Mouse (Mus musculus) heart, postnatal 10 days (tissue): Measurements from ENCODE around the gene Ppdpf. TPM values are rescaled to one million over a fixed set of nuclear protein-coding genes. Genes with fewer than 3 reads are reported as not detected.
A peak's percentile ranks its signal among the peaks of the same experiment; 100 is the strongest.

Source experiments
- DNase-seq, 2 experiments: peaks; one replicate each; pipeline ENCODE4 v3.0.0; 2021
- intact Hi-C: fragments of 180-260 bp; cut with DNase I; formaldehyde crosslinking; loops from one replicate; pipeline ENCODE4 v1.15.1; 2025
- total RNA-seq, 2 experiments: library from RNA; stranded (reverse); gene quantifications; 2 replicates each; pipeline ENCODE4 v1.2.3; 2021

Ppdpf gene
- total RNA-seq, 2 experiments from 2014 or later, result 60.7 to 62.1 TPM

DNA sequence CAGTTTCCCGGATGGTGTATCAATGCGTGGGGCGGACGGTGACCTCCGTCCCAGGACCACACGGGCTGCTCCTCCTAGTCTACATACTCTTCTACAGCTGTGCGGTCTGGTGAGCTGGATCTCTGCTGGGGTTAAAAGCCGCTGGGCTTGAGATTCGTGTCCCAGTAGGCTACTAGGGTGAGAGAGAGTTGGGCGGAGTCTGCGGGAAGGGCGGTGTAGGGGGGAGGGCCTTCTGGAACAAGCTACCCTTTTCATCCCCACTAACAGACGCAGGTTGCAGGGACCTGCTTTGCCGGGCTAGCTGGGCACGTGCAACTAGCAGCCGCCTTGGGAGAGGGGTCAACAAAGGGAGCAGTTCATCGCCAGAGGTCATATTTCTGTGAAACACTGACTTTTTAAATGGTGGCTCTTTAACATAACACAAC, 26.0 kb downstream of the Ppdpf start, which contains the start of gene Srms:
Srms (minus strand) TSS at position 165 of the 425 bp plus-strand sequence.
- DNase-seq, result peak; percentile 29 to 36

DNA sequence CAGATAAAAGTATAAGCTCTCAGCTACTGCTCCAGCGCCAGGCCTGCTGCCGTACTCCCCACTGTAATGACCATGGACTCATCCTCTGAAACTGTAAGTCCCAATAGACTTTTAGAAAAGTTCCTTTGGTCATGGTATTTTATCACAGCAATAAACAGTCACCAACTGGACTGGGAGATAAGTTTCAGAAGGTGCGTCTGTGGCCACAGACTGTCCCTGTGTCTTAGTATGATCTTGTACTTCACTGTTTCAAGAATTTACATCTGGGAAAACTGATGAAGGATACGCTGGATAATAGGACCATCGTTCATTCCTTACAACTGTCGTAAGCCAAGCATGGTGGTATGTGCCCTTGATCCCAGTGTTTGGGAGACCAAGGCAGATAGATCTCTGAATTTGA, 29.0 kb downstream of the Ppdpf start:
- no peak for DNase-seq
- intact Hi-C loops, result no loop called here

More for the DNA sequence above, 26.0 kb downstream of the Ppdpf start, which contains the start of gene Srms:
- intact Hi-C loops, result no loop called here

DNA sequence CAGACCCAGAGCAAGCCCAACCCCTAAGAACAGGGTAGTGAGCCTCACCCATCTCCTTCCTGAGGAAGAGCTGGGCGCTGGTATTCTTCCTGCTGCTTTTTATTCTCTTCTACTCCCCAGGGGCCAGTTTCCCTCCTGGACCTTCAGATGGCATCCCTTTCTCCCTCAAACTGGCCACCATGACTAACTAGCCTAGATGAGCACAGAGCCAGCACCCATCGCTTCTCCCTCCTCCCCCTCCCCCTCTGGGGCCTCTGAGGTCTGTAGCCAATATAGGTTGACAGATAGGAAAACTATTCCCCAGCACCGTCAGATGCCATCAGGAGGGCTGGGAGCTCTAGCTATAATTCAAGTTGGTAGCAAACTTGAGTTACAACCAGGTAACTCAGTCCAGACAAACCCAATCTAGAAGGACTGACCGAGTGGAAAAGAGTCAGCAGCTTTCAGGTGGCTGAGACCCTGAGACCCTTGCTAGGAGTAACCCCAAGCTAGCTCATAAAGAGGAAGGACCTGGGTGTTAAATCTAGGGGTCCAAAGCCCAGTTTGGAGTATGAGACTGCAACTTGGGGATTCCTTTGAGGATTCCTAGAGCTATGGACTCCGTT, 31.9 kb downstream of the Ppdpf start:
- no peak for DNase-seq
- intact Hi-C loops, result no loop called here

DNA sequence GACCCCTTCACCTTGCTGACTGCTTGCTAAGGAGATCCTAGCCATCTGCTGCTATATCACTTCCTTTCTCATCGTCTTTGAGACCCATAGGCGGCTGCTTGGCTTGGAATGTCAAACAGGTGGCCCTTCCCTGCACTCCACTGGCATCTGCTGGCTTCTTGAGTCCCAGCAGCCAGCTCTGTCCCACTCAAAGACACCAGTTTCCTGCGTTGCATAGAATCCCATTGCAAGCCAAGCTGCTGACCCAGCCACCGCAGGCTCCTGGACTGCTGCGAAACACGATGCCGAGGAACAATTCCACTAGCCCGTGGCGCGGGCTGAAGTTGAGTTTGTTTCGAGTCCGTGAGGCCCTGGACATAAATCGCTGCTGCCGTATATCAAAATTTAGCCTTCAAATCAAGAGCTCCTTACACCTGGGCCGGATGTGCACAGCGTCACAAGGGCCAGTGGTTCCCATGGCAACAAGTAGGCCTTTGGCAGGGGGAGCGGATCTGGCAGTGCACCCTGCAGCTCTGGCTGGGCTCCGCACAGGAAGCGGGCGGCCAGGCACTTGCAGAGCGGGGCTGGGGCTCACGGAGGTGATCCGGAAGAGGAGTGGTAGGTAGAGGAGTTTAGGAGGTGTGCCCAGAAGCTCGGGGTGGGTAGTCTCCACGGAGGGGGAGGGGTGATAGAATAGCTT, 32.6 kb downstream of the Ppdpf start, which contains the start of gene Fndc11:
Fndc11 (plus strand) TSS at position 476 of the 679 bp plus-strand sequence.
- DNase-seq, result peak; percentile 85 to 86
- intact Hi-C loops, result loop anchor here (2.0 kb wide), 1 partner anchor 33 kb away; the partner anchor contains the start of gene Ppdpf

DNA sequence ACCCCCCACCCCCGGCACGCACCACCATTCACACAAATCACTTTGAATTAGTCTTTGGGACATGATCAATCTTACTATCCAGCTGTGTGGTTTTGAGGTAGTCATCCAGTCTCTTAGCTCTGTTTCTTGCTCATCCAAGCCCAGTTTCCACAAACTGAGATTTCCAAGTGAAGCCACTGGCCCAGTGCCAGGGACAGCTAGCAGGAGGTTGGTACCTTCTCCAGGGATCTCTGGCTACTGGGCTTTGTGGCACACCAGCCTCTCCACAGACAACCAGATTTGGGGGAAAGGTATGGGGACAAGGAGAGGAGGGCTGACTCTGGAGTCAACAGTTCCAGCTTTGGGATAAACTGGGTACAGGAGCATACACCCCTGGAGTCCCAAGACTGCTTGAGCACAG, 33.3 kb downstream of the Ppdpf start:
- intact Hi-C loops, result loop anchor here (2.0 kb wide), 1 partner anchor 34 kb away; the partner anchor contains the start of gene Ppdpf
- DNase-seq, result peak in 1 of 2 experiments; percentile 25

DNA sequence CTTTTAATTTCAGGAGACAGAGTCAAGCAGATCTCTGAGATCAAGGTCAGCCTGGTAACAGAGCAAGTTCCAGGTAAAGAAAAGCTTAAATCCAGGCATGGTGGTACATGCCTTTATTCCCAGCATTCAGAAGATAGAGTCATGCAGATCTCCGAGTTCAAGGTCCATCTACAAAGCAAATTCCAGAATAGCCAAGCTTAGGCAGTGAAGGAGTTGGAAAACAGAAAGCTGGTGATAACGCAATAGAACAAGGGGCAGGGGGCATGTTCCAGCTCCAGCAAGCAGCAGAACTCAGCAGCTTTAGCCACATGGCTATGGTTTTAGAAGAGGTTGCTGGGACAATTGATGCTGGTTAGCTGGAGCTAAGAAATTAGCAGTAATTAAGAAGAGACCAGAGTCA, 37.9 kb downstream of the Ppdpf start:
- intact Hi-C loops, result no loop called here
- no peak for DNase-seq

DNA sequence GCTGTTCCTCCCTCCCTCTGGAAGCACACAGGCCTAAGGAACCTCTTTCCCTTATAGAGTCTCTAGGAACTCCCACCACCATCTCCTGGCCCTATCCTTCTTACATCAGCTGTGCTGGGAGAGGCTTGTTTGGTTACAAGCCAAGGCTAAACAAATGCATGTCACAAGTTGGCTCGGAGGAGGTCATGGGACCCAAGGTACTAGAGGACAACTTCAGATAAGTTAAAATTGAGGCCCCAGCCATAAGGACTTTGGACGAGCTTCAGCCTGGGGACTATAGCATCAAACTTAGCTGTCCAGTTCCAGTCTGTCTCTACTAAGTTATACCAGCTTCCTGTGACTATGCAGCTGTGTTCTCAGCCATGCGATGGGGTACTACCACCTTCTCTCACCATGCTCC, 40.1 kb downstream of the Ppdpf start:
- intact Hi-C loops, result no loop called here
- DNase-seq, result no peak

DNA sequence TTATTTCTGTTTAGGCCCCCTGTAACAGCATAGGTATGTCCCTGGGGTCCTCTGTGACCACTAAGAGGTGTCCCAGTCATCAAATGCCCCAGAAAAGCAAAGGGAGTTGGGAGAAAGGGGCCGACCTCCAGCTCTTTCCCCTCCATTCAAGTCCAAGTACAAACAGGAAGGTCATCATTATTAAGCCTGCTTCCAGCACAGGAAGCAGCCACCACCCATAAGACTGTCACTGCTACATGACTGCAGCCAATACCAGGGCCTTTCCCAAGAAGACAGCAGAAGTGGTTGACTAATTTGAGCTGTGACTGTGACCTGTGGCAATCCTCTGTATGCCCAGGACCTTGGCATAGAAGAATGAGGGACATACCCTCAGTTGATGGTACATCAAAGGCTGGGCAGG, 41.3 kb downstream of the Ppdpf start:
- intact Hi-C loops, result no loop called here
- DNase-seq, result no peak

DNA sequence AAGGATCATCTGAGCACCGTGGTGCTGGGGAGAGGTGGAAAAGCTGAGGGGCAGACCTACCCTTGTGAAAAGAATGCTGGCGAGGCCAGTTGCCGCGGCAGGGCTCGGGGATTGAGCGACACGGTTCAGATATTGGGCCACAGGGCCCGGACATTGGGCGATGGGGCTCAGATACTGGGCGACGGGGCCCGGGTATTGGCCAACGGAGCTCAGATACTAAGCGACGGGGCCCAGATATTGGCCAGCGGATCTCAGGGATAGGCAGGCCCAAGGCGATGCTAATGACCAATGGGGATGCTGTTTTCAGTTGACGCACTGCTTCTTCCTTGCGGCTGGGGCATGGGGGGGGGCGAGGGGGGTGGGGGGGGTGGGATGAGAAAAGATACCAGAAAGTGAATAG, 44.1 kb downstream of the Ppdpf start:
- DNase-seq, result no peak
- intact Hi-C loops, result no loop called here

DNA sequence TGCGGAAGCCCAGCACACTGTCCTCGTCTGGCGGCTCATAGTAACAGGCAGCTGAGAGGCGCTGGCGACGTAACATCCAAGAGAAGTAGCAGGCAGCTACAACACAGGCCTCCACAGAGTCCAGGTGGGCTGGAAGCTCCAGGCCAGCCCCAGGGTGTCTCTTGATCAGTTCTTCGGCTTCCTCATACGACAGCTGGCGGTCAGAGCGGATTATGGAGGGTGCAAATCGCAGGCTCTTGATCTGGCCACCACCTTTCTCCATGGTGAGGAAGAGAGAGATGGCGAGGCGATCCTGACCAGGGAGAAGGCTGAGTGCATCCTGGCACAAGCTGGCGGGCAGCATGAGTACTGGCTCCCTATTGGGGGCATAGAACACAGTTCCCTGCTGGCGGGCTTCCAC, 46.4 kb downstream of the Ppdpf start:
- no peak for DNase-seq
- intact Hi-C loops, result no loop called here

DNA sequence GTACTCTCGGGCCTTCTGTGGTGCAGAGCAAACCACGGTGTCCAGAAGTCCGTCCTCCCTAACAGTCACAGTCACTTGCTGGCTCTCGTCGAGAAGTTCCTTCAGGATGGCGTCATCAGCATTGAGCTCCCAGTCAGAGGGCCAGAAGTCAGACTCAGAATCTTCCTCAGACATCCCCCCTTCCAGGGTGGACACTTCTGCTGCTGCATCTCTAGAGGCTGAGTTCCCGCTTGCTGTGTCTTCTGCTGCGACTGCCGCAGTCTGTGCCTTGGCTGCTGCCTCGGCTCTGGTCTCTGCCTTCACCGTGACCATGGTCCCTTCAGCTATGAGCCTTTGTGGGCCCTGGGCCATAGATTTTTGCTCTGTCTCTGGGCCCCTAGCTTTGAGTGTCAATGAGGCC, 47.6 kb downstream of the Ppdpf start:
- peak in 1 of 2 experiments; percentile 26 for DNase-seq
- intact Hi-C loops, result no loop called here

DNA sequence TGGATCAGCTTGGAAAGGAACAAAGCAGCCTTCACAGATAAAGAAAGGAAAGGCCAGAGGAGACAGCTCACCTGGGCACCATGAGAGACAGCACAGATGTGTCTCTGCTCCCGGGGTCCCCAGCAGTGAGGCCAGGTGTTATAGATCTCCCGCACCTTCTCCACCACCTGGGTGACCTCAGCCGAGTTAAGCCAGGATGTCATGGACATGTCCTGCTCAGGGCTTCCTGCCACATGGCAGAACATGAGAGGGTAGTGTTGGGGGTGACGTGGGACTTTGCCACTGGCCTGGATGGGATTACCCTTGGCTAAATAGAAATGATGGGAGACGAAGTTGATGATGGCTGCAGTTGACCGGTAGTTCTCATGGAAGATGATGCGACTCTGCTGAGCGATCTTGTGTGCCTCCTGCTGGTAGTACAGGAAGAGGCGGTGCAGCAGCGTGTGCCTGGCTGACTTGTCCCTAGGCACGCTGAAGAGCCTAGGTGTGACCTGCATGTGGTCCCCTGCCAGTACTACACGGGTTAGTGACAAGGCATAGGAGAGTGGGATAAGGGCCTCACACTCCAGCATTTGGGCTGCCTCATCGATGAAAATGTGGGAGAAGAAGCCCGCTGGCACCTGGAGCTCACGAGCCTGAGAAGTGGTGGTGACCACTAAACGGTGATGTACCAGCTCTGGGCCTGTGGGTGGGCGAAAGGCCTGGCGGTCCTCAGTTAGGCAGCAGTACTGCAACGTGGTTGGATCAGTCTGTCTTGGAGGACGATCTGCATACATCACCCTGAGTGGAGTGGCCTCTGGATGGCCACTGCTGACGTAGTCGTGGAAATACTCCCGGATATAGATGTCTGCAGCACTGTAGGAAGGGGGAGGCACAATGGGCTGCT, 48.9 kb downstream of the Ppdpf start:
- no peak for DNase-seq
- intact Hi-C loops, result no loop called here

DNA sequence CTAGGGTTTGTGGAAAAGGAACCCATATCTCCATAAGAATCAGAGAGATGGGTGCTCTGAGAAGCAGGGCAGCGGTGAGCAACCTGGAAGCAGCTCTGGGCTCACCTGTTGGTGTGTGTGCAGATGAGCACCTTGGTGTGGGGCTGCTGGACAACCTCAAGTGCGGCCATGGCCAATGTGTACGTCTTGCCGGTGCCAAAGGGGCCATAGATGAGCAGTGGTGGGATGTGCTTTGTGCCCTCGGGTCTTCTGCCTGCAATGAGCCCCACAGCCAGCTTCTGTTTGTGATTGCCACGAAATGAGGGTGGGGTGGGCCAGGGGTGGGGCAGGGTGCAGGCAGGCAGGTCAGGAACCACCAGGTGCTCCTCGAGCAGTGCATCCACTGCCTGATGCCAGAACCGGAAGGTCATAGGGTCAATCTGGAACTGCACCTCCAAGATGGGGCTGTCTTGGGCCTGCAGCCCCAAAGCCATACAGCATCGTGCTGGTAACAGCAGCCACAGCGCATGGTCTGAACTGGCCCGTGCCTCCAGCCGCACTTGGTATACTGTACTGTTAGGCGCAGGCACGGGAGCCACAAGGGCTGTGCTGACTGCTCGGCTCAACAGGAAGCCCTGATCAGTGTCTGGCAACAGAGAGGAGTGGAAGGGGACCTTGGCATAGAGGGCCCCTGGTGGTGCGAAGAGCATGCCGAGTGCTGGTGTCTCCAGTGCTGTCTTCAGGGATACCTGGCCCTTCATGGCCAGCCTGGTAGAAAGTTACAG, 50.4 kb downstream of the Ppdpf start:
- DNase-seq, result no peak
- intact Hi-C loops, result no loop called here

DNA sequence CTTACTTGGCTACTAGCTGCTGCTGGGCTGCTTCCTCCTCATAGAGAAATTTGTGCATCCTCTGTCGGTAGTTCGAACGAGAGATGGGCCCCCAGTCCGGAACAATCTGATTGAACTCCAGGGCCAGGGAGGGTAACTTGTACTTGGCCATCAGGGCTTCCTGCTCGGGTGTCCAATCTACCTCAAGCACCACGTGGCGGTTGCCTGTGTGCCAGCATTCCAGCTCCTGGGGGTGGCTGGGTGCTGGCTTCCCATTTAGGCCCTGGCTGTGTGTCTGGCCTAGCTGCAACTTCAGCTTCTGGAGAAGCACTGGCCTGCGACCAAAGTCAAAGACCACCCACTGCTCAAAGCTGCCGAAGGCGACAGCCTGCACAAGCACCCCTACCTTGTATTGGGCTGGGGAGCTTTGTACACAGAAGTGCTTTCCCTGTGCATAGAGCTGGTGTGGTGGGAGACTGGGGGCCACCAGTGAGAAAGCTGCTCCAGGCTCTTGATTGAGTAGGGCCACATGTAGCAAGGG, 51.1 kb downstream of the Ppdpf start:
- DNase-seq, result peak; percentile 29 to 37
- intact Hi-C loops, result no loop called here

Other genes with a start within 250 kb of the Ppdpf start
- 10 to 100 TPM; 10.4 to 16.0 TPM for gene Nkain4, start 232.5 kb upstream of the Ppdpf start, total RNA-seq
- gene Arfgap1, start 220.0 kb upstream of the Ppdpf start, total RNA-seq, result 10 to 100 TPM; 47.2 to 50.5 TPM
- gene Col20a1, start 200.7 kb upstream of the Ppdpf start, total RNA-seq, result under 1 TPM; 0.62 to 0.92 TPM
- gene Chrna4, start 143.7 kb upstream of the Ppdpf start, total RNA-seq, result under 1 TPM; 0.12 to 0.34 TPM
- gene Kcnq2, start 51.9 kb upstream of the Ppdpf start, total RNA-seq, result not detected
- gene Eef1a2, start 30.2 kb upstream of the Ppdpf start, total RNA-seq, result 100 to 1,000 TPM; 640 to 727 TPM
- gene Ptk6, start 15.5 kb downstream of the Ppdpf start, total RNA-seq, result not detected
- under 1 TPM; 0.17 to 0.25 TPM for gene Srms, start 25.9 kb downstream of the Ppdpf start, total RNA-seq
- under 1 TPM in 1 of 2 experiments, not detected in 1; 0.30 TPM for gene Fndc11, start 32.8 kb downstream of the Ppdpf start, total RNA-seq
- 10 to 100 TPM in 1 of 2 experiments, 1 to 10 TPM in 1; 9.3 to 10.2 TPM for gene Helz2, start 54.8 kb downstream of the Ppdpf start, total RNA-seq
- 10 to 100 TPM; 12.3 to 15.3 TPM for gene Gmeb2, start 100.8 kb downstream of the Ppdpf start, total RNA-seq
- gene Stmn3, start 127.3 kb downstream of the Ppdpf start, total RNA-seq, result under 1 TPM in 1 of 2 experiments, not detected in 1; 0.37 TPM
- 10 to 100 TPM; 24.8 to 27.7 TPM for gene Rtel1, start 132.5 kb downstream of the Ppdpf start, total RNA-seq
- gene Zgpat, start 177.7 kb downstream of the Ppdpf start, total RNA-seq, result 10 to 100 TPM; 19.6 to 19.7 TPM
- gene Arfrp1, start 178.2 kb downstream of the Ppdpf start, total RNA-seq, result 10 to 100 TPM; 38.3 to 40.4 TPM
- 1 to 10 TPM; 9.3 to 9.9 TPM for gene Lime1, start 192.8 kb downstream of the Ppdpf start, total RNA-seq